Mouse (Mus musculus): ENCODE measurements around the gene Erc1. TPM values are rescaled to one million over a fixed set of nuclear protein-coding genes. Genes with fewer than 3 reads are reported as not detected.
A peak's percentile ranks its signal among the peaks of the same experiment; 100 is the strongest.

Gene Erc1
- total RNA-seq, 2 experiments from 2014 or later = 26.1 to 31.7 TPM

GRCm38 (mm10) chr6:119712486-119712885 lies 135.5 kb downstream of the Erc1 start:
- DNase-seq (ENCODE audit: low spot score) = no peak

GRCm38 (mm10) chr6:119711649-119712305 lies 136.2 kb downstream of the Erc1 start:
- no peak for DNase-seq (ENCODE audit: low spot score)

- DNase-seq (ENCODE audit: low spot score) = no peak
Measured at GRCm38 (mm10) chr6:119709552-119709951, 138.4 kb downstream of the Erc1 start.

GRCm38 (mm10) chr6:119707911-119708310 lies 140.1 kb downstream of the Erc1 start:
- no peak for DNase-seq (ENCODE audit: low spot score)

- no peak for DNase-seq (ENCODE audit: low spot score)
Measured at GRCm38 (mm10) chr6:119704899-119705298, 143.1 kb downstream of the Erc1 start.

GRCm38 (mm10) chr6:119692754-119693153 lies 155.2 kb downstream of the Erc1 start:
- DNase-seq (ENCODE audit: low spot score) = no peak

- DNase-seq (ENCODE audit: low spot score) = no peak
Measured at GRCm38 (mm10) chr6:119686470-119686869, 161.5 kb downstream of the Erc1 start.

- DNase-seq (ENCODE audit: low spot score) = no peak
Measured at GRCm38 (mm10) chr6:119680746-119681145, 167.2 kb downstream of the Erc1 start.

- DNase-seq (ENCODE audit: low spot score) = no peak
Measured at GRCm38 (mm10) chr6:119674811-119675209, 173.2 kb downstream of the Erc1 start.

GRCm38 (mm10) chr6:119674201-119674810 lies 173.7 kb downstream of the Erc1 start:
- DNase-seq (ENCODE audit: low spot score) = no peak

- DNase-seq (ENCODE audit: low spot score) = no peak
Measured at GRCm38 (mm10) chr6:119669746-119670145, 178.2 kb downstream of the Erc1 start.

GRCm38 (mm10) chr6:119662936-119663335 lies 185.0 kb downstream of the Erc1 start:
- DNase-seq (ENCODE audit: low spot score) = no peak

GRCm38 (mm10) chr6:119661081-119661493 lies 186.9 kb downstream of the Erc1 start:
- no peak for DNase-seq (ENCODE audit: low spot score)

- DNase-seq (ENCODE audit: low spot score) = no peak
Measured at GRCm38 (mm10) chr6:119658441-119658840, 189.5 kb downstream of the Erc1 start.

GRCm38 (mm10) chr6:119657418-119658178 lies 190.4 kb downstream of the Erc1 start:
- DNase-seq (ENCODE audit: low spot score) = no peak

- DNase-seq (ENCODE audit: low spot score) = peak; percentile 76
Measured at GRCm38 (mm10) chr6:119654777-119655176, 193.2 kb downstream of the Erc1 start.

- no peak for DNase-seq (ENCODE audit: low spot score)
Measured at GRCm38 (mm10) chr6:119643880-119644460, 204.0 kb downstream of the Erc1 start.

GRCm38 (mm10) chr6:119643178-119643728 lies 204.7 kb downstream of the Erc1 start:
- no peak for DNase-seq (ENCODE audit: low spot score)

- DNase-seq (ENCODE audit: low spot score) = no peak
Measured at GRCm38 (mm10) chr6:119642718-119643117, 205.2 kb downstream of the Erc1 start.

GRCm38 (mm10) chr6:119635629-119636028 lies 212.3 kb downstream of the Erc1 start:
- DNase-seq (ENCODE audit: low spot score) = peak; percentile 30

GRCm38 (mm10) chr6:119630622-119631021 lies 217.3 kb downstream of the Erc1 start:
- no peak for DNase-seq (ENCODE audit: low spot score)

- DNase-seq (ENCODE audit: low spot score) = no peak
Measured at GRCm38 (mm10) chr6:119601379-119601778, 246.6 kb downstream of the Erc1 start.
